In genomic region chr7:34546609-34547316, GRCm38 (mm10) we compare ENCODE assay signal across 18 mouse cellular contexts.
DNase-seq lines count a peak whose midpoint lies in the region; ATAC-seq lines count a peak whose summit lies in the region.
"Had no signal": no experiment of that assay in that cellular context is flagged by ENCODE, and none has a peak within 500 bp of the region (broad histone marks: within the 10 kb centered on the region; RNA-seq: fewer than 3 reads in every experiment).

No protein-coding gene starts in this region.

- no peak overlapping the region for H3K4me2 ChIP-seq in embryonic facial prominence, embryonic 14.5 days (ENCODE audit: low read depth, low read length)
- H3K4me2 ChIP-seq in midbrain, embryonic 16.5 days (ENCODE audit: low read length): no peak overlapping the region
- H3K4me2 ChIP-seq: embryonic facial prominence, embryonic 12.5 days; heart, embryonic 12.5 days; kidney, embryonic 15.5 days; limb, embryonic 13.5 days; midbrain, embryonic 13.5 days had no signal

- peaks cover 4% of the 10 kb centered on the region for H3K9me3 ChIP-seq in embryonic facial prominence, embryonic 14.5 days (ENCODE audit: control insufficient read depth, low read length)
- H3K9me3 ChIP-seq in embryonic facial prominence, embryonic 10.5 days: peaks cover 2% of the 10 kb centered on the region; the same call in 1 of the 2 replicates
- no peaks in the 10 kb centered on the region for H3K9me3 ChIP-seq in midbrain, embryonic 16.5 days (replicated peaks; ENCODE audit: control insufficient read depth, low read length, poor library complexity, severe bottlenecking)
- H3K9me3 ChIP-seq: kidney, embryonic 15.5 days; midbrain, embryonic 13.5 days had no signal

- H3K4me1 ChIP-seq in embryonic facial prominence, embryonic 14.5 days (ENCODE audit: control insufficient read depth, insufficient read depth, low read length): no peaks in the 10 kb centered on the region
- H3K4me1 ChIP-seq in embryonic facial prominence, embryonic 10.5 days: no peaks in the 10 kb centered on the region
- H3K4me1 ChIP-seq in midbrain, embryonic 16.5 days (ENCODE audit: control insufficient read depth, insufficient read depth, low read length): no peaks in the 10 kb centered on the region
- H3K4me1 ChIP-seq: embryonic facial prominence, embryonic 12.5 days; kidney, embryonic 15.5 days; limb, embryonic 13.5 days; midbrain, embryonic 13.5 days had no signal

- no peak overlapping the region for H3K9ac ChIP-seq in embryonic facial prominence, embryonic 14.5 days (ENCODE audit: low read depth, low read length)
- no peak overlapping the region for H3K9ac ChIP-seq in midbrain, embryonic 16.5 days (ENCODE audit: low read depth, low read length)
- H3K9ac ChIP-seq: embryonic facial prominence, embryonic 12.5 days; heart, embryonic 12.5 days; kidney, embryonic 15.5 days; limb, embryonic 13.5 days; midbrain, embryonic 13.5 days had no signal

- no peak overlapping the region for H3K27ac ChIP-seq in embryonic facial prominence, embryonic 14.5 days (replicated peaks; ENCODE audit: low read depth, low read length)
- no peak overlapping the region for H3K27ac ChIP-seq in embryonic facial prominence, embryonic 10.5 days (replicated peaks)
- H3K27ac ChIP-seq in midbrain, embryonic 16.5 days (ENCODE audit: low read length): no peak overlapping the region
- H3K27ac ChIP-seq: embryonic facial prominence, embryonic 12.5 days; hindbrain, postnatal 0 days; kidney, embryonic 15.5 days; limb, embryonic 13.5 days; midbrain, embryonic 13.5 days had no signal

- ATAC-seq in embryonic facial prominence, embryonic 14.5 days (ENCODE audit: low read depth): no peak
- ATAC-seq in midbrain, embryonic 16.5 days: no peak
- ATAC-seq: hindbrain, postnatal 0 days; midbrain, embryonic 13.5 days had no signal

- peak; percentile 50 for DNase-seq in embryonic facial prominence, embryonic 14.5 days (ENCODE audit: low spot score)
- no peak for DNase-seq in embryonic facial prominence, embryonic 10.5 days (ENCODE audit: low spot score)
- peak; percentile 13 for DNase-seq in testis, postnatal 14 days (ENCODE audit: low spot score)
- DNase-seq in testis, postnatal 10 days (ENCODE audit: low spot score): no peak
- DNase-seq in adrenal gland, postnatal 25 days: peak; percentile 5
- no peak for DNase-seq in left cerebral cortex, adult 9 months (ENCODE audit: low spot score in 2 of 2)
- no peak for DNase-seq in urinary bladder, postnatal 36 days (ENCODE audit: low spot score in 2 of 2)
- DNase-seq: heart, postnatal 36 days; layer of hippocampus, postnatal 36 days; lung, adult 18-20 months; thymus, postnatal 25 days had no signal

- no peak overlapping the region for H3K4me3 ChIP-seq in embryonic facial prominence, embryonic 14.5 days (ENCODE audit: low read depth, low read length)
- H3K4me3 ChIP-seq in embryonic facial prominence, embryonic 10.5 days: no peak overlapping the region
- no peak overlapping the region for H3K4me3 ChIP-seq in midbrain, embryonic 16.5 days (ENCODE audit: low read depth, low read length)
- H3K4me3 ChIP-seq: embryonic facial prominence, embryonic 12.5 days; heart, embryonic 12.5 days; kidney, embryonic 15.5 days; limb, embryonic 13.5 days; midbrain, embryonic 13.5 days had no signal

- H3K27me3 ChIP-seq in embryonic facial prominence, embryonic 14.5 days (replicated peaks; ENCODE audit: control insufficient read depth, insufficient read depth, low read length): no peaks in the 10 kb centered on the region
- no peaks in the 10 kb centered on the region for H3K27me3 ChIP-seq in embryonic facial prominence, embryonic 10.5 days (replicated peaks; ENCODE audit: low read depth, poor library complexity, severe bottlenecking)
- H3K27me3 ChIP-seq in midbrain, embryonic 16.5 days (ENCODE audit: control insufficient read depth, insufficient read depth, low read depth, low read length): no peaks in the 10 kb centered on the region
- H3K27me3 ChIP-seq: embryonic facial prominence, embryonic 12.5 days; kidney, embryonic 15.5 days; limb, embryonic 13.5 days; midbrain, embryonic 13.5 days had no signal

- WGBS in embryonic facial prominence, embryonic 14.5 days: 85% methylated on average over 19 of the region's 19 CpGs
- WGBS in embryonic facial prominence, embryonic 10.5 days: 89% methylated on average over 19 of the region's 19 CpGs
- 89% methylated on average over 19 of the region's 19 CpGs for WGBS in midbrain, embryonic 16.5 days

- no peaks in the 10 kb centered on the region for H3K36me3 ChIP-seq in embryonic facial prominence, embryonic 14.5 days (ENCODE audit: control insufficient read depth, insufficient read depth, low read length)
- H3K36me3 ChIP-seq in embryonic facial prominence, embryonic 10.5 days (replicated peaks): no peaks in the 10 kb centered on the region
- no peaks in the 10 kb centered on the region for H3K36me3 ChIP-seq in midbrain, embryonic 16.5 days (ENCODE audit: control insufficient read depth, insufficient read depth, low read length)
- H3K36me3 ChIP-seq: embryonic facial prominence, embryonic 12.5 days; heart, embryonic 12.5 days; kidney, embryonic 15.5 days; limb, embryonic 13.5 days; midbrain, embryonic 13.5 days had no signal

Comparison
In these comparisons a context has a peak if more than half of its experiments do, and no peak if none do; other contexts are left out.
1. DNase-seq: peak in embryonic facial prominence, embryonic 14.5 days (single experiment), testis, postnatal 14 days (single experiment) and adrenal gland, postnatal 25 days (single experiment); none in embryonic facial prominence, embryonic 10.5 days (single experiment), testis, postnatal 10 days (single experiment), left cerebral cortex, adult 9 months (0 of 2) and urinary bladder, postnatal 36 days (0 of 2).